Mouse (Mus musculus) 416B (cell line): Measurements from ENCODE around the gene Kbtbd6.

Experiments used
- DNase-seq: peaks from one replicate; pipeline ENCODE4 v3.0.0; 2011; ENCODE audit warnings: low read depth

The Kbtbd6 gene

GRCm38 (mm10) chr14:79481339-79482151 is 29.9 kb downstream of the Kbtbd6 start, which contains the start of gene Wbp4:
Wbp4 (minus strand) TSS chr14:79481520.
- DNase-seq: peak; percentile 95

- DNase-seq: peak; percentile 66
Observed at GRCm38 (mm10) chr14:79482251-79482661, 30.6 kb downstream of the Kbtbd6 start.

GRCm38 (mm10) chr14:79482747-79483355 is 31.2 kb downstream of the Kbtbd6 start:
- DNase-seq: peak; percentile 24

- DNase-seq: no peak
Observed at GRCm38 (mm10) chr14:79483611-79484120, 32.0 kb downstream of the Kbtbd6 start.

GRCm38 (mm10) chr14:79486617-79486992 is 35.0 kb downstream of the Kbtbd6 start:
- DNase-seq: no peak

- DNase-seq: peak; percentile 67
Observed at GRCm38 (mm10) chr14:79486993-79487731, 35.5 kb downstream of the Kbtbd6 start.

- DNase-seq: no peak
Observed at GRCm38 (mm10) chr14:79488531-79488930, 36.9 kb downstream of the Kbtbd6 start.

GRCm38 (mm10) chr14:79489150-79489549 is 37.5 kb downstream of the Kbtbd6 start:
- DNase-seq: no peak

GRCm38 (mm10) chr14:79490246-79490645 is 38.6 kb downstream of the Kbtbd6 start:
- no peak for DNase-seq

- no peak for DNase-seq
Observed at GRCm38 (mm10) chr14:79494349-79494748, 42.7 kb downstream of the Kbtbd6 start.

GRCm38 (mm10) chr14:79499326-79499725 is 47.7 kb downstream of the Kbtbd6 start:
- peak; percentile 68 for DNase-seq

- peak; percentile 65 for DNase-seq
Observed at GRCm38 (mm10) chr14:79500756-79501155, 49.1 kb downstream of the Kbtbd6 start.

GRCm38 (mm10) chr14:79503371-79504075 is 51.9 kb downstream of the Kbtbd6 start:
- peak; percentile 43 for DNase-seq
